Mouse (Mus musculus) megakaryocyte, embryonic 14.5 days (primary cell): ENCODE measurements around the gene March7.

Source experiments
- FLI1 ChIP-seq: IDR thresholded peaks from 2 replicates; pipeline ENCODE4 v1.6.1; 2012; ENCODE audit warnings: low read length, inconsistent platforms, mixed read lengths
- GATA1 ChIP-seq: IDR thresholded peaks from 3 replicates; pipeline ENCODE4 v1.6.1; 2012; ENCODE audit warnings: mixed read lengths, low read length, inconsistent platforms, borderline replicate concordance

DNA sequence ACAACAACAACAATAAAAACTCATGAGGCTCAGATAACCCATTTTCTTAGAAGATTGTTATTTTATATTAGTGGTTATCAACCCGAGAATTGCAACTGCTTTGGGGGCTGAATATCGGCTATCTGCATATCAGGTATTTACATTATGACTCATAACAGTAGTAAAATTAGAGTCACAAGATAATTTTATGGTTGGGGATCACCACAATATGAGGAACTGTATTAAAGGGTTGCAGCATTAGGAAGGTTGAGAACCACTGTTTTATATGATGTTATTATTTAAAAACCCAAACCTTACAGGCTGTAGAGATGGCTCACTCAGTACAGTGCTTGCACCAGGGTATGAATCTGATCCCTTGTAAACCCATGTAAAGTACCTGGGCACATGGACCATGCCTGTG, 89.6 kb downstream of the March7 start:
- no peak for TF ChIP-seq GATA1
- TF ChIP-seq FLI1, result no peak
